Mouse (Mus musculus) lung, postnatal 0 days (tissue): Measurements from ENCODE around the gene Sltm. TPM values are rescaled to one million over a fixed set of nuclear protein-coding genes. Genes with fewer than 3 reads are reported as not detected.

Experiments
- ATAC-seq: fragments of 200-750 bp; cut with Nextera tagmentation; 2 replicates; pipeline ENCODE4 v1.8.0; 2017; ENCODE audit warnings: moderate library complexity
- DNase-seq: peaks from one replicate; pipeline ENCODE4 v3.0.0-alpha.2; 2016; ENCODE audit warnings: low spot score
- H3K27ac ChIP-seq: fragments of 300-500 bp; sonication (generic); 2 replicates; pipeline ENCODE4 v1.5.1; 2014; ENCODE audit warnings: antibody characterized with exemption, mild to moderate bottlenecking, low read length, mixed read lengths
- H3K27me3 ChIP-seq: fragments of 300-500 bp; sonication (generic); replicated peaks from 2 replicates; pipeline ENCODE4 v1.6.1; 2014; ENCODE audit warnings: low read length, mixed read lengths; ENCODE audit not compliant: insufficient read depth
- H3K36me3 ChIP-seq: fragments of 300-500 bp; sonication (generic); 2 replicates; pipeline ENCODE4 v1.6.1; 2014; ENCODE audit warnings: low read length, mixed read lengths; ENCODE audit not compliant: insufficient read depth
- H3K4me1 ChIP-seq: fragments of 300-500 bp; sonication (generic); 2 replicates; pipeline ENCODE4 v1.6.1; 2014; ENCODE audit warnings: antibody characterized with exemption, low read depth, low read length, mixed read lengths; ENCODE audit not compliant: insufficient read depth
- H3K4me2 ChIP-seq: fragments of 300-500 bp; sonication (generic); replicated peaks from 2 replicates; pipeline ENCODE4 v1.6.1; 2014; ENCODE audit warnings: low read depth, mild to moderate bottlenecking, low read length, moderate library complexity, mixed read lengths
- H3K4me3 ChIP-seq: fragments of 300-500 bp; sonication (generic); 2 replicates; pipeline ENCODE4 v1.5.1; 2014; ENCODE audit warnings: low read depth, low read length
- H3K9ac ChIP-seq: fragments of 300-500 bp; sonication (generic); replicated peaks from 2 replicates; pipeline ENCODE4 v1.6.1; 2014; ENCODE audit warnings: low read depth, mild to moderate bottlenecking
- H3K9me3 ChIP-seq: fragments of 300-500 bp; sonication (generic); 2 replicates; pipeline ENCODE4 v1.6.1; 2016; ENCODE audit warnings: low read length, mixed read lengths
- CTCF ChIP-seq: IDR thresholded peaks from 2 replicates; pipeline ENCODE4 v1.5.1; 2016; ENCODE audit warnings: antibody characterized with exemption, mild to moderate bottlenecking
- EP300 ChIP-seq: IDR thresholded peaks from 2 replicates; pipeline ENCODE4 v1.6.1; 2016; ENCODE audit warnings: antibody characterized with exemption, mild to moderate bottlenecking, control low read depth
- WGBS: fragments of 180-500 bp; shearing (Covaris S2); extraction: QIAGEN DNeasy Blood & Tissue Kit; methylation state at CpG from one replicate; pipeline ENCODE4 v1.1.7; 2014; 5-methylcytosine and 5-hydroxymethylcytosine counted together
- polyA plus RNA-seq: library from polyadenylated mRNA; unstranded; fragments of >200 nt; fragmentation: Nextera tagmentation; extraction: Ambion mirVana; gene quantifications from 2 replicates; pipeline ENCODE4 v1.2.1, GENCODE M21; 2015

The Sltm gene
- polyA plus RNA-seq, 1 experiment from 2014 or later: 28.1 TPM

DNA sequence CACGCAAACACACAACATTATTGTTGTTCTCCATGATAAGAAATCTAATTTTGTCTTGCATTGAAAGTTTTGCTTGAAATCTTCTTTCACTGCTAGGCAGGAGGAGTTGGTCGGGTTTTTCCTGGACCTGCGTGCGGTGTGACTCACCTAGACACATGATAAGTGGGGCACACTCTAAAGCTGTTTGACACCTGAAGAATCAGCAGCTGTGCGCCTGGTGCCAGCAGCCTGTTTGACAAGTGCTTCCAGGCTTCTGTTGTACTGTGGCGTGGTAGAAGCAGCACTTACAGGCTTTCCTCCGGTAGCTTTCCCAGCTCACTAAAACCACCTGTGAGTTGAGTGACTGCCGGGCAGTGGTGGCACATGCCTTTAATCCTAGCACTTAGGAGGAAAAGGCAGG, 27.8 kb downstream of the Sltm start:
- TF ChIP-seq EP300: peak; percentile 31; the same call in 1 of the 2 replicates
- no peak for TF ChIP-seq CTCF
- Histone ChIP-seq H3K9ac (no peak overlapping the region), H3K36me3 (peaks cover 6% of the 10 kb centered on the region; the same call in 1 of the 2 replicates), H3K4me1 (peaks cover 5% of the 10 kb centered on the region; the same call in 1 of the 2 replicates), H3K4me3 (0 out of 2 replicates have a peak overlapping the region, but pooled peaks have one; percentile 8), H3K27me3 (no peaks in the 10 kb centered on the region), H3K4me2 (peak overlapping the region; percentile 38), H3K27ac (peak overlapping the region; percentile 68), H3K9me3 (no peaks in the 10 kb centered on the region)
- peak; percentile 95 for ATAC-seq
- peak; percentile 81 for DNase-seq
- 63% methylated on average over 8 of the region's 8 CpGs for WGBS

DNA sequence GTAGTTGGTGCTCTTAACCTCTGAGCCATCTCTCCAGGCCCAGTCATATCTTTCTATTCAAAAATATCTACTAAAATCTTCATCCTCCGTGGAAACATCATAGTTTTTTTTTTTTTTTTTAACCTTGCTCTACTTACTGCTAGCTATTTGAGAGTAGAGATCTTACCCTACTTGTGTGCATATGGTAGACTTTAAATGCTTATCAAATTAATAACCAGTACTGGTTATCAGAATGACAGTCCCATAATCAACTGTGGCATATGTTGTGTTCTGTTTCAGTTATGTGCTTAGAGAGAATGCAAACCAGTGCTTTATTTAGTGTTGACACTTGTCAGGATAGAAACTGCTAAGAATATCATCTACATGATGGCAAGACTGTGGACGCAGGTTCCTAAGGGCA, 35.6 kb downstream of the Sltm start:
- no peak overlapping the region for H3K27ac ChIP-seq
- ATAC-seq (no peak), DNase-seq (no peak)
- no peak overlapping the region for H3K4me3 ChIP-seq
- no peak overlapping the region for H3K9ac ChIP-seq
- TF ChIP-seq CTCF: no peak
- no peak for TF ChIP-seq EP300
- H3K9me3 ChIP-seq: no peaks in the 10 kb centered on the region
- WGBS: 88% methylated on average over 2 of the region's 2 CpGs
- H3K27me3 ChIP-seq: no peaks in the 10 kb centered on the region
- H3K4me2 ChIP-seq: no peak overlapping the region
- H3K36me3 ChIP-seq: peaks cover 25% of the 10 kb centered on the region; the same call in 1 of the 2 replicates
- H3K4me1 ChIP-seq: no peaks in the 10 kb centered on the region

DNA sequence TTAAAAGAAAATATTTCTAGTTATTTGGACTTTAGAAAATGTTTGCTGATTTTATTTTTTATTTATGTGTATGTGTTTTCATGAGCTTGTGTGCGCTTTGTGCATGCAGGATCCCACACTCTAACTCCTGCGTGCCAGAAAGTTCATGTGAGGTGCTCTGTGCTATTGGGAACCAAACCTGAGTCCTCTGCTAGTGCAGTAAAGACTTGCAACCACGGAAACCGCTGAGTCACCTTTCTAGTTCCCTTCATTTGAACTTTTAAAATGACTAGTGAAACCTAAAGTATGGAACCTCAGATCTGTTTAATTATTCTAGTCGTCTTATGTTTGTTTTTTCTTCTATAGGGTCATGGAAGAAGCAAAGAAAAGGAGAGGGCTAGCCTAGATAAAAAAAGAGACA, 38.4 kb downstream of the Sltm start:
- WGBS: 78% methylated on average over 5 of the region's 5 CpGs
- Histone ChIP-seq H3K9me3 (no peaks in the 10 kb centered on the region), H3K4me2 (no peak overlapping the region), H3K27me3 (no peaks in the 10 kb centered on the region), H3K4me1 (no peaks in the 10 kb centered on the region), H3K9ac (no peak overlapping the region), H3K4me3 (no peak overlapping the region), H3K27ac (no peak overlapping the region), H3K36me3 (peaks cover 25% of the 10 kb centered on the region; the same call in 1 of the 2 replicates)
- DNase-seq (no peak), ATAC-seq (no peak)
- no peak for TF ChIP-seq CTCF
- TF ChIP-seq EP300: no peak

DNA sequence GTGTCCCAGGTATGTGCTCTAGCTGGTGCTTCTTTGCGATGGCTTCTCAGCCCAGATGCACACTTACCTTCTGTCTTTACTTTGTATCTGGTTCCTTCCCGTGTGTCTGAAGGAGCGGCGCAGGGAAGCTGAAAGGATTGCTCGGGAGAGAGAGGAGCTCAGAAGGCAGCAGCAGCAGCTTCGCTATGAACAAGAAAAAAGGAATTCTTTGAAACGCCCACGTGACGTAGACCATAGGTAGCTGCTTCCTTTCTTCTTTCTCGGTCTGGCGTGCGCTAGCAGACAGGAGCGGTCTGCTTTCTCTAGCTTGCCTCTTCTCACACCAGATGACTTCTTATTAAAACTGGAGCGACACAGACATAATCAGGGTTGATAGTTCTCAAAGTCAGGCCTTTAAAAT, 42.1 kb downstream of the Sltm start:
- ATAC-seq: no peak
- 72% methylated on average over 14 of the region's 14 CpGs for WGBS

DNA sequence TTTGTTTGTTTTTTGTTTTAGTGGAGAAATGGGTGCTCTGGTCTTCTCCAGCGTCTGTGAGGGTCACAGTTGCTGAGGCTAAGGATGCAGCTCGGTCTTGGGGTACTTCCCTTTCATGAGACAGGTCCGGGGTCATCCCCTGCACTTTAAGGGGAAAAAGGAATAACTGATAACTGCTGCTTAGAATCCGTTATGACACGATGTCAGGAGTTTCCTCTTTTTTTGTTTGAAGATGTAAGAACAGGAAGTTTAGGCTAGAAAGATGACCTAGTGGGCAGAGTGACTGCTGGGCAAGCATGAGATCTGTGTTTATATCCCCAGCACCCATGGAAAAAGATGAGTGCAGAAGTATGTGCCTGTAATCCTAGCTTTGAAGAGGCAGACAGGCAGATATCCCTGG, 42.6 kb downstream of the Sltm start:
- Histone ChIP-seq H3K4me2 (no peak overlapping the region), H3K36me3 (peaks cover 54% of the 10 kb centered on the region), H3K4me1 (no peaks in the 10 kb centered on the region), H3K9ac (no peak overlapping the region), H3K27me3 (no peaks in the 10 kb centered on the region), H3K9me3 (no peaks in the 10 kb centered on the region), H3K27ac (no peak overlapping the region), H3K4me3 (no peak overlapping the region)
- TF ChIP-seq CTCF: no peak
- DNase-seq (no peak), ATAC-seq (no peak)
- WGBS: 39% methylated on average over 5 of the region's 5 CpGs

More for the DNA sequence above, 42.1 kb downstream of the Sltm start:
- Histone ChIP-seq H3K4me3 (no peak overlapping the region), H3K36me3 (peaks cover 52% of the 10 kb centered on the region), H3K27me3 (no peaks in the 10 kb centered on the region), H3K9me3 (no peaks in the 10 kb centered on the region), H3K9ac (no peak overlapping the region), H3K4me2 (no peak overlapping the region), H3K4me1 (no peaks in the 10 kb centered on the region), H3K27ac (no peak overlapping the region)
- TF ChIP-seq CTCF: no peak
- TF ChIP-seq EP300: no peak
- no peak for DNase-seq

DNA sequence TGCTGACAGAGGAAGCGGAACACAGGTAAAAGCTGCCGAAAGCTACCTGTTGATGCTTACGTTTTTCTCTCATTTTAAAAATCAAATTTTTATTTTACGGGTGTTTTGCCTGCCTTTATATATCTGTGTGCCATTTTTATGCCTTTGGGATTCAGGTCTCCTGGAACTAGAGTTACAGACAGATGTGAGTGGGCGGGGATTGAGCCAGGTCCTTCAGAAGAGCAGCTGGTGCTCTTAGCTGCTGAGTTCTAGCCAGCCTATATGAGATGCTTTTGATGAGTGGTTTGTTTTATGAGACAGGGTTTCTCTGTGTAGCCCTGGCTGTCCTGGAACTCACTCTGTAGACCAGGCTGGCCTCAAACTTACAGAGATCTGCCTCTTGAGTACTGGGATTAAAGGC, 44.6 kb downstream of the Sltm start:
- H3K36me3 ChIP-seq: peaks cover 60% of the 10 kb centered on the region
- WGBS: 94% methylated on average over 5 of the region's 5 CpGs
- DNase-seq (no peak), ATAC-seq (no peak)
- H3K27me3 ChIP-seq: no peaks in the 10 kb centered on the region
- TF ChIP-seq CTCF: no peak
- no peak for TF ChIP-seq EP300
- no peaks in the 10 kb centered on the region for H3K9me3 ChIP-seq
- H3K4me1 ChIP-seq: no peaks in the 10 kb centered on the region
- H3K4me2 ChIP-seq: no peak overlapping the region
- H3K4me3 ChIP-seq: no peak overlapping the region
- H3K27ac ChIP-seq: no peak overlapping the region
- H3K9ac ChIP-seq: no peak overlapping the region

DNA sequence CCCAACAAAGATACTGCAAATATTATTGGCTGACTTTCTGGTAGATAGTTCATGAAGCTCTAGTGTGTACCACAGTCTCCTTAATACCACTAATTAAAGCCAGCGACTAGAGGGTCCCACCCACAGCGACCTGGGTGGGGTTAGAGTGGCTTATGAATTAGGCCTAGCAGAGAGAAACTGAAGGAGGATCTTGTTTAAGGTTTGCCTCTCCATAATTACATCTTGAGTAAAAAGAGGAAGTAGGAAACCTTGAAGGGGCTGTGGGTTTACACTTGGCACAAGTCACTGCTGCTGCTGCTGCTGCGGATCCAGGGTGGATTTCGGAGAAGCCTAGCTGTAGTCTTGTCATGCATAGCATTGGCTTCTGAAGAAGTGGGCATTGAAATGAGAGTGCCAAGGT, 48.2 kb downstream of the Sltm start:
- Histone ChIP-seq H3K4me2 (no peak overlapping the region), H3K9ac (no peak overlapping the region), H3K4me3 (no peak overlapping the region), H3K4me1 (no peaks in the 10 kb centered on the region), H3K27ac (no peak overlapping the region), H3K27me3 (no peaks in the 10 kb centered on the region), H3K9me3 (no peaks in the 10 kb centered on the region), H3K36me3 (peaks cover 50% of the 10 kb centered on the region)
- no peak for DNase-seq
- TF ChIP-seq EP300 (no peak), CTCF (no peak)
- 85% methylated on average over 4 of the region's 4 CpGs for WGBS
- no peak for ATAC-seq
